Mouse (Mus musculus) spleen, adult 2 months (tissue): ENCODE measurements around the gene Ina.

Source experiments
- CTCF ChIP-seq: fragments of 200-500 bp; IDR thresholded peaks from 2 replicates; pipeline ENCODE4 v1.5.1; 2011; ENCODE audit warnings: mild to moderate bottlenecking, inconsistent platforms; ENCODE audit not compliant: insufficient read depth, insufficient read length, insufficient replicate concordance; ENCODE audit errors: extremely low read depth
- POLR2A ChIP-seq: fragments of 200-500 bp; IDR thresholded peaks from 2 replicates; pipeline ENCODE4 v1.6.1; 2011; ENCODE audit warnings: low read depth, low read length, inconsistent platforms

DNA sequence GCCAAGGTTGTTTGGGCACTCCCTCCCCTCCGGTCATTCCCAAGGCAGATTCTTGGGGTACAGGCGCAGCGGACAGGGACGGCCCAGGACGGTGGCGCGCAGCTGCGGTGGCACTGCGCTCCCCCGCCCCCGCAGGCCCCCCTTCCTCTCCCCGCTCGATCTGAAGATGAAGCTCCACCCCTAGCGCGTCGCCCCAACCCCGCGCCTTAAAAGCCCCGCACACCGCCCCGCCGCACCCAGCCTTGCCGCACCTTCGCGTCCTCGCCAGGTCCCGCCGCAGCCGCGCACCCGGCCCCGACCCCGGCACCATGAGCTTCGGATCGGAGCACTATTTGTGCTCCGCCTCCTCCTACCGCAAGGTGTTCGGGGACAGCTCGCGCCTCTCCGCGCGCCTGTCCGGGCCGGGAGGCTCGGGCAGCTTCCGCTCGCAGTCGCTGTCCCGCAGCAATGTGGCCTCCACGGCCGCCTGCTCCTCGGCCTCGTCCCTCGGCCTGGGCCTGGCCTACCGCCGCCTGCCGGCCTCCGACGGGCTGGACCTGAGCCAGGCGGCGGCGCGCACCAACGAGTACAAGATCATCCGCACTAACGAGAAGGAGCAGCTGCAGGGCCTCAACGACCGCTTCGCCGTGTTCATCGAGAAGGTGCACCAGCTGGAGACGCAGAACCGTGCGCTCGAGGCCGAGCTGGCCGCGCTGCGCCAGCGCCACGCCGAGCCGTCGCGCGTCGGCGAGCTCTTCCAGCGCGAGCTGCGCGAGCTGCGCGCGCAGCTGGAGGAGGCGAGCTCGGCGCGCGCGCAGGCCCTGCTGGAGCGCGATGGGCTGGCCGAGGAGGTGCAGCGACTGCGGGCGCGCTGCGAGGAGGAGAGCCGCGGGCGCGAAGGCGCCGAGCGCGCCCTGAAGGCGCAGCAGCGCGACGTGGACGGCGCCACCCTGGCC lies at the start of gene Ina, which contains the start of gene Nt5c2:
- TF ChIP-seq CTCF: no peak
- no peak for TF ChIP-seq POLR2A
